Mouse (Mus musculus): ENCODE measurements around the gene Tbc1d10a.

DNA sequence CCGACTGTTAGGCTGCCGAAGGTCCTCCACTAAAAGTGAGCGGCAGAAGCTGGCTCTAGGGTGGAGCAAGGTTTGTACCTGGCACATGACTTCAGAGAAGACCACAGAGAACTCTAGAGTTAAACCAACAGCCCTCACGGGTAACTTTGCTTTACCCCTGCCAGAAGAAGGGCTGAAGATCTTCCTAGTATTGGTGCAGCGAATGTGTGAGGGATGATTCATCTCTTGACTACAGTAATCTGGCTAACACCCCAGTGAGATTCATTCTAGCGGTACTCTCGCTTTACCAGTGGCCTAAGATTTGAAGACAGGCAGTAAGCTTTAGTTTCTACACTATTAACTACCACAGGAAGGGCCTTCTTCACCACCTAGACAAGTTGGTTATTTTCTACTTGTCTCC, 19.4 kb downstream of the Tbc1d10a start:
- TF ChIP-seq CTCF (conservative IDR thresholded peaks at IDR 0.05; ENCODE audit: low read length) (no peak), POU5F1 (IDR thresholded peaks at IDR 0.05; ENCODE audit: borderline replicate concordance, low read length) (no peak), NANOG (IDR thresholded peaks at IDR 0.05; ENCODE audit: borderline replicate concordance, low read length) (no peak)
